Mouse (Mus musculus): ENCODE results near the gene Gimap1. TPM values are rescaled to one million over a fixed set of nuclear protein-coding genes. Genes with fewer than 3 reads are reported as not detected.

The Gimap1 gene
- total and polyA plus RNA-seq, 3 experiments = not detected

DNA sequence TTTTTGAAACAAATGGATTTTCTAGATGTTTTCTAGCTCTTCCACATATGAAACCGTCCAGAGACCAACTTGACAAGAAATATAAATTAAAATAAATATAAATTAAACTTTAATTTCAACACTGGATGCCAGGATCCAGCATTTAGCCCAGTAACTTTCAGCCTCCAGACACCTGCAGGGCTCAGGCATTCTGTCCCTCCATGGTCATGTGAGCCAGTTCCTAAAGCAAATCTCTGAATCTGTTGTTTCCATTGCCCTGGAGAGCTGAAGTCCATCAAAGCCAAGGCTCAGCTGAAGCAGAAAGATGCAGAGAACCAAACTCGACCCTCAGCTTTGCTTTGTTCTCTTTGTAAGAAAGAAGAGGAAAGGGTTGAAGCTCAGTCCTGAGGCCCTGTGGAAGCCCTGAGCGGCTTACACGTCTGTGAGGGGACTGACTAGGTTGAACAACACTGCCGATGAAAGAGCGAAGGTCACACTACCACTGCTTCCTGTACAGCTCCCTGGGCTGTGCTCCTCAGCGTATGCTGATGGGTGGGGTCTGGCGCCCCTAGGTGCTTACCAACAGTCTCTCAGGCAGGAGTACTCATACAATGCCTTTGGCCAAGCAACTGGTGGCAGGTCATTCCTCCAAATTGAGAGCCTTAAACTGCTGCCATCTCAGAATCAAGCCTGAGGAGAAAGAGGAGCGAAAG is 29.5 kb downstream of the Gimap1 start:
- H3K27me3 ChIP-seq (ENCODE audit: control insufficient read depth in 1 of 2, insufficient read depth in 2 of 2, low read length in 2 of 2) = no peaks in the 10 kb centered on the region
- H3K79me2 ChIP-seq (ENCODE audit: control insufficient read depth, insufficient read depth, low read length, poor library complexity) = no peaks in the 10 kb centered on the region
- no peak for DNase-seq (ENCODE audit: low read depth, low spot score)
- H3K4me3 ChIP-seq (ENCODE audit: control insufficient read depth in 1 of 2, insufficient read depth in 1 of 2, low read depth in 2 of 2, low read length in 2 of 2) = no peak overlapping the region
- no peak overlapping the region for H3K27ac ChIP-seq (ENCODE audit: control insufficient read depth, low read depth, low read length)
- TF ChIP-seq UBTF (IDR thresholded peaks at IDR 0.05; ENCODE audit: borderline replicate concordance, insufficient read depth, low read depth, low read length) (no peak), POLR2AphosphoS5 (IDR thresholded peaks at IDR 0.05; ENCODE audit: borderline replicate concordance, low read depth, low read length) (no peak), USF1 (IDR thresholded peaks at IDR 0.05; ENCODE audit: low read depth, low read length) (no peak), CHD2 (IDR thresholded peaks at IDR 0.05; ENCODE audit: low read length) (no peak)
- H3K9ac ChIP-seq (ENCODE audit: control insufficient read depth, low read depth, low read length, poor library complexity, severe bottlenecking) = no peak overlapping the region
- H3K4me1 ChIP-seq (ENCODE audit: control insufficient read depth in 1 of 2, insufficient read depth in 2 of 2, low read length in 2 of 2) = no peaks in the 10 kb centered on the region
- no peaks in the 10 kb centered on the region for H3K36me3 ChIP-seq (ENCODE audit: control insufficient read depth in 1 of 2, insufficient read depth in 2 of 2, low read length in 2 of 2)
- H3K9me3 ChIP-seq (replicated peaks; ENCODE audit: insufficient read depth, low read length) = no peaks in the 10 kb centered on the region

DNA sequence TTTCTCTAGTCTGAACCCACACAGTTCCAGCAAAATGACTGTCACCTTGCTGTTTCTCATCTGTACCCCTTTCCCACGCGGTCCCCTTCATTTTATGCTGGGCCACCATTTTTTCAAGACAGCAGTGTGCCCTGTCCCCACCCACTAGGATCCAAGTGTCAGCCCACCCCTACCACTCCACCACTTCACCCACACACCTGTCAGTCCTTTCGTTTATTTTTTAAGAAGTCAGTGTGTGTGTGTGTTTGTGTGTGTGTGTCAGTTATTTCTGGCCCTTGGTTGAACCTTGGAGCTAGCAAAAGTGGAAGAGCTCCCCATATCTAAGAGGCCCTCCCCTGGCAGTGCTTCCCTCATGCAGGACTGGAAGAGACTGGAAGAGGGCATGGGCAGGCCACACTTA is 30.1 kb downstream of the Gimap1 start:
- no peak for DNase-seq (ENCODE audit: low read depth, low spot score)
- H3K36me3 ChIP-seq (ENCODE audit: control insufficient read depth in 1 of 2, insufficient read depth in 2 of 2, low read length in 2 of 2) = no peaks in the 10 kb centered on the region
- no peaks in the 10 kb centered on the region for H3K4me1 ChIP-seq (ENCODE audit: control insufficient read depth in 1 of 2, insufficient read depth in 2 of 2, low read length in 2 of 2)
- no peaks in the 10 kb centered on the region for H3K9me3 ChIP-seq (replicated peaks; ENCODE audit: insufficient read depth, low read length)
- no peak overlapping the region for H3K27ac ChIP-seq (ENCODE audit: control insufficient read depth, low read depth, low read length)
- no peaks in the 10 kb centered on the region for H3K79me2 ChIP-seq (ENCODE audit: control insufficient read depth, insufficient read depth, low read length, poor library complexity)
- TF ChIP-seq MYB (IDR thresholded peaks at IDR 0.05; ENCODE audit: low read depth, low read length) (no peak), NELFE (IDR thresholded peaks at IDR 0.05; ENCODE audit: low read depth, low read length) (no peak), KAT2A (conservative IDR thresholded peaks at IDR 0.05; ENCODE audit: low read depth, low read length) (no peak), JUND (IDR thresholded peaks at IDR 0.05; ENCODE audit: low read depth, low read length) (no peak), E2F4 (IDR thresholded peaks at IDR 0.05; ENCODE audit: borderline replicate concordance, low read depth, low read length) (no peak), CHD2 (IDR thresholded peaks at IDR 0.05; ENCODE audit: low read length) (no peak), TCF12 (IDR thresholded peaks at IDR 0.05; ENCODE audit: low read depth, low read length) (no peak), RAD21 (IDR thresholded peaks at IDR 0.05; ENCODE audit: low read depth, low read length) (no peak), POLR2AphosphoS5 (IDR thresholded peaks at IDR 0.05; ENCODE audit: borderline replicate concordance, low read depth, low read length) (no peak), TAL1 (IDR thresholded peaks at IDR 0.05; ENCODE audit: low read length) (no peak)
- no peaks in the 10 kb centered on the region for H3K27me3 ChIP-seq (ENCODE audit: control insufficient read depth in 1 of 2, insufficient read depth in 2 of 2, low read length in 2 of 2)
- no peak overlapping the region for H3K4me3 ChIP-seq (ENCODE audit: control insufficient read depth in 1 of 2, insufficient read depth in 1 of 2, low read depth in 2 of 2, low read length in 2 of 2)
- H3K9ac ChIP-seq (ENCODE audit: control insufficient read depth, low read depth, low read length, poor library complexity, severe bottlenecking) = no peak overlapping the region

DNA sequence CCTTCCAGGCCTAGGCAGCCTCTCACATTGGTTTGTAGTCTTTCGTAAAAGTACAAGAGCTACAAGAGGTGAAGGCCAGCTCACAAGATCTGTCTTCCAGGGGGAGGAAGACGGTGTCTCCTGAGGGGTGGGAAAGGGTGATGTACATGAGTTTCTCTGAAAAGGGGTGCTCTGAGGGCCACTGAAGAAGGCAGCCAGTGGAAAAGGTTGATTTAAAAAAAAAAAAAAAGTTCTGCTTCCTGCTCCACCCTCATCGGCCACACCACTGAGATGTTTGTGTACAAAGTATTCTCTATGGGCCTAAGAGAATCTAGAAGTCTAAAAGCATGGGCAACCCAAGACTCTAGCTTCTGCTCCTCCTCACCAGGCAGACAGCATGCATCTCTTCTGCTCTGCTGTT is 31.8 kb downstream of the Gimap1 start, which contains the start of gene Gimap3:
Gene Gimap3 (minus strand): TSS at position 156 of the 400 bp plus-strand sequence.
- no peak for TF ChIP-seq POLR2AphosphoS2 (IDR thresholded peaks at IDR 0.05; ENCODE audit: low read length)
- no peak for TF ChIP-seq ZKSCAN1 (IDR thresholded peaks at IDR 0.05; ENCODE audit: low read depth, low read length)
- no peak for TF ChIP-seq MAFK (IDR thresholded peaks at IDR 0.05; ENCODE audit: borderline replicate concordance, low read depth, low read length)
- TF ChIP-seq RAD21 (IDR thresholded peaks at IDR 0.05; ENCODE audit: low read depth, low read length) = no peak
- TF ChIP-seq UBTF (IDR thresholded peaks at IDR 0.05; ENCODE audit: borderline replicate concordance, insufficient read depth, low read depth, low read length) = no peak
- TF ChIP-seq MAZ (IDR thresholded peaks at IDR 0.05; ENCODE audit: low read depth, low read length) = no peak
- no peaks in the 10 kb centered on the region for H3K9me3 ChIP-seq (replicated peaks; ENCODE audit: insufficient read depth, low read length)
- H3K79me2 ChIP-seq (ENCODE audit: control insufficient read depth, insufficient read depth, low read length, poor library complexity) = no peaks in the 10 kb centered on the region
- no peaks in the 10 kb centered on the region for H3K36me3 ChIP-seq (ENCODE audit: control insufficient read depth in 1 of 2, insufficient read depth in 2 of 2, low read length in 2 of 2)
- no peak within 1 kb of the TSS for H3K9ac ChIP-seq (ENCODE audit: control insufficient read depth, low read depth, low read length, poor library complexity, severe bottlenecking)
- H3K4me1 ChIP-seq (ENCODE audit: control insufficient read depth in 1 of 2, insufficient read depth in 2 of 2, low read length in 2 of 2) = no peaks in the 10 kb centered on the region
- DNase-seq (ENCODE audit: low read depth, low spot score) = no peak
- no peaks in the 10 kb centered on the region for H3K27me3 ChIP-seq (ENCODE audit: control insufficient read depth in 1 of 2, insufficient read depth in 2 of 2, low read length in 2 of 2)
- no peak within 1 kb of the TSS for H3K27ac ChIP-seq (ENCODE audit: control insufficient read depth, low read depth, low read length)
- no peak within 1 kb of the TSS for H3K4me3 ChIP-seq (ENCODE audit: control insufficient read depth in 1 of 2, insufficient read depth in 1 of 2, low read depth in 2 of 2, low read length in 2 of 2)
